ENCODE assay signal across 12 mouse cellular contexts in genomic region chr17:6739266-6739665, GRCm38 (mm10). TPM values are rescaled to one million over a fixed set of nuclear protein-coding genes. Genes with fewer than 3 reads are reported as not detected.
DNase-seq lines count a peak whose midpoint lies in the region; ATAC-seq and TF ChIP-seq lines count a peak whose summit lies in the region.
"Had no signal": no experiment of that assay in that cellular context is flagged by ENCODE, and none has a peak within 500 bp of the region (broad histone marks: within the 10 kb centered on the region; RNA-seq: fewer than 3 reads in every experiment).

No protein-coding gene starts in this region.

- 93% methylated on average over 13 of the region's 13 CpGs for WGBS in hindbrain, postnatal 0 days
- WGBS in hindbrain, embryonic 16.5 days = 91% methylated on average over 13 of the region's 13 CpGs
- 82% methylated on average over 13 of the region's 13 CpGs for WGBS in liver, postnatal 0 days (ENCODE audit: insufficient replicate concordance)

- TF ChIP-seq EP300 in liver, postnatal 0 days (IDR thresholded peaks at IDR 0.05; ENCODE audit: low read depth) = no peak

- H3K36me3 ChIP-seq in hindbrain, postnatal 0 days (ENCODE audit: insufficient read depth, low read length) = no peaks in the 10 kb centered on the region
- no peaks in the 10 kb centered on the region for H3K36me3 ChIP-seq in hindbrain, embryonic 16.5 days (ENCODE audit: control insufficient read depth, insufficient read depth, low read length)
- peaks cover 70% of the 10 kb centered on the region for H3K36me3 ChIP-seq in megakaryocyte, embryonic 14.5 days (replicated peaks; ENCODE audit: low read length)
- H3K36me3 ChIP-seq in liver, postnatal 0 days (replicated peaks; ENCODE audit: insufficient read depth, low read length) = peaks cover 43% of the 10 kb centered on the region

- no peak for ATAC-seq in hindbrain, postnatal 0 days
- ATAC-seq in hindbrain, embryonic 16.5 days = no peak
- ATAC-seq in megakaryocyte, adult 5-6 weeks (ENCODE audit: poor library complexity, severe bottlenecking) = no peak
- ATAC-seq in liver, postnatal 0 days = no peak

- H3K4me2 ChIP-seq in hindbrain, postnatal 0 days (ENCODE audit: low read depth, low read length) = no peak overlapping the region
- no peak overlapping the region for H3K4me2 ChIP-seq in hindbrain, embryonic 16.5 days (ENCODE audit: low read length)
- H3K4me2 ChIP-seq in liver, postnatal 0 days (ENCODE audit: low read depth, low read length) = no peak overlapping the region
- H3K4me2 ChIP-seq: hindbrain, embryonic 12.5 days had no signal

- no peak overlapping the region for H3K9ac ChIP-seq in hindbrain, postnatal 0 days (replicated peaks; ENCODE audit: low read length)
- no peak overlapping the region for H3K9ac ChIP-seq in hindbrain, embryonic 16.5 days (ENCODE audit: low read depth, low read length)
- no peak overlapping the region for H3K9ac ChIP-seq in liver, postnatal 0 days (replicated peaks)
- H3K9ac ChIP-seq: hindbrain, embryonic 12.5 days had no signal

- no peak overlapping the region for H3K4me3 ChIP-seq in hindbrain, postnatal 0 days (ENCODE audit: low read length)
- no peak overlapping the region for H3K4me3 ChIP-seq in hindbrain, embryonic 16.5 days (ENCODE audit: low read length)
- peak overlapping the region; percentile 40 for H3K4me3 ChIP-seq in megakaryocyte, embryonic 14.5 days (replicated peaks)
- H3K4me3 ChIP-seq in liver, postnatal 0 days (ENCODE audit: low read depth, low read length) = no peak overlapping the region
- H3K4me3 ChIP-seq: hindbrain, embryonic 12.5 days; layer of hippocampus, adult 2 months had no signal

- TF ChIP-seq CTCF in hindbrain, postnatal 0 days (IDR thresholded peaks at IDR 0.05; ENCODE audit: low read depth) = 0 out of 2 replicates have a peak, but pooled peaks have one; percentile 15
- TF ChIP-seq CTCF in liver, postnatal 0 days (IDR thresholded peaks at IDR 0.05; ENCODE audit: low read depth) = 0 out of 2 replicates have a peak, but pooled peaks have one; percentile 15

- H3K9me3 ChIP-seq in hindbrain, postnatal 0 days (ENCODE audit: low read length) = no peaks in the 10 kb centered on the region
- H3K9me3 ChIP-seq in hindbrain, embryonic 16.5 days (ENCODE audit: control insufficient read depth, low read length) = no peaks in the 10 kb centered on the region
- no peaks in the 10 kb centered on the region for H3K9me3 ChIP-seq in megakaryocyte, embryonic 14.5 days
- H3K9me3 ChIP-seq in liver, postnatal 0 days (ENCODE audit: low read length) = no peaks in the 10 kb centered on the region
- H3K9me3 ChIP-seq: hindbrain, embryonic 12.5 days had no signal

- H3K4me1 ChIP-seq in hindbrain, postnatal 0 days (ENCODE audit: insufficient read depth, low read length) = peaks cover 9% of the 10 kb centered on the region
- peaks cover 9% of the 10 kb centered on the region for H3K4me1 ChIP-seq in hindbrain, embryonic 16.5 days (ENCODE audit: control insufficient read depth, insufficient read depth, low read depth, low read length)
- H3K4me1 ChIP-seq in megakaryocyte, embryonic 14.5 days = peaks cover 45% of the 10 kb centered on the region
- H3K4me1 ChIP-seq in liver, postnatal 0 days (ENCODE audit: insufficient read depth) = peaks cover 22% of the 10 kb centered on the region

- H3K27ac ChIP-seq in hindbrain, postnatal 0 days = no peak overlapping the region
- no peak overlapping the region for H3K27ac ChIP-seq in hindbrain, embryonic 16.5 days (ENCODE audit: low read depth, low read length)
- no peak overlapping the region for H3K27ac ChIP-seq in liver, postnatal 0 days (ENCODE audit: low read depth)
- H3K27ac ChIP-seq: hindbrain, embryonic 12.5 days; layer of hippocampus, adult 2 months had no signal

- H3K27me3 ChIP-seq in hindbrain, postnatal 0 days (ENCODE audit: insufficient read depth, low read length) = no peaks in the 10 kb centered on the region
- H3K27me3 ChIP-seq in hindbrain, embryonic 16.5 days (replicated peaks; ENCODE audit: control insufficient read depth, insufficient read depth, low read length) = no peaks in the 10 kb centered on the region
- peaks cover 2% of the 10 kb centered on the region for H3K27me3 ChIP-seq in megakaryocyte, embryonic 14.5 days (replicated peaks)
- H3K27me3 ChIP-seq in liver, postnatal 0 days (ENCODE audit: insufficient read depth, low read length) = no peaks in the 10 kb centered on the region
- H3K27me3 ChIP-seq: hindbrain, embryonic 12.5 days had no signal

- DNase-seq in hindbrain, postnatal 0 days (ENCODE audit: low spot score) = no peak
- peak; percentile 1 for DNase-seq in urinary bladder, postnatal 25 days (ENCODE audit: low spot score)
- no peak for DNase-seq in urinary bladder, postnatal 10 days (ENCODE audit: low spot score)
- no peak for DNase-seq in liver, postnatal 0 days
- no peak for DNase-seq in frontal cortex, postnatal 10 days (ENCODE audit: low spot score in 2 of 2)
- DNase-seq: cerebellum, postnatal 14 days; thymus, adult 2 months had no signal

RNA-seq across cellular contexts. Expression of gene Ezr, which starts 43.3 kb away (rescaled TPM):
- 44.7 and 52.6 TPM in 2 replicates for total RNA-seq in hindbrain, postnatal 0 days (2014; rRNA removed)
- 62.4 and 72.7 TPM in 2 replicates for polyA plus RNA-seq in hindbrain, postnatal 0 days (2015; fragmentation: Nextera tagmentation; extraction: Ambion mirVana)
- polyA plus RNA-seq in hindbrain, embryonic 16.5 days (2015; fragmentation: Nextera tagmentation; extraction: Ambion mirVana) = 69.9 and 73.3 TPM in 2 replicates
- 7.8 and 123 TPM in 2 replicates for polyA plus RNA-seq in megakaryocyte, embryonic 14.5 days (2012; ENCODE audit: insufficient read depth, low replicate concordance)
- 45.8 and 49.8 TPM in 2 replicates for total RNA-seq in megakaryocyte, adult 5-6 weeks (2015)
- 130 and 175 TPM in 2 replicates for total RNA-seq in megakaryocyte, adult 5-6 weeks (2017)
- 32.0 and 34.8 TPM in 2 replicates for polyA plus RNA-seq in liver, postnatal 0 days (2015; fragmentation: Nextera tagmentation; extraction: Ambion mirVana)
